Mouse (Mus musculus) kidney, adult 2 months (tissue): Measurements from ENCODE around the gene Dmgdh.

ENCODE experiments used
- CTCF ChIP-seq: fragments of 200-500 bp; conservative IDR thresholded peaks from 2 replicates; pipeline ENCODE4 v1.5.1; 2011; ENCODE audit warnings: low read depth, mild to moderate bottlenecking, control low read depth, low read length, moderate library complexity, mixed read lengths; ENCODE audit not compliant: insufficient read depth, insufficient read length
- POLR2A ChIP-seq: fragments of 200-500 bp; IDR thresholded peaks from one replicate; pipeline ENCODE4 v1.6.1; 2011; ENCODE audit warnings: low read depth, low read length, control low read depth

DNA sequence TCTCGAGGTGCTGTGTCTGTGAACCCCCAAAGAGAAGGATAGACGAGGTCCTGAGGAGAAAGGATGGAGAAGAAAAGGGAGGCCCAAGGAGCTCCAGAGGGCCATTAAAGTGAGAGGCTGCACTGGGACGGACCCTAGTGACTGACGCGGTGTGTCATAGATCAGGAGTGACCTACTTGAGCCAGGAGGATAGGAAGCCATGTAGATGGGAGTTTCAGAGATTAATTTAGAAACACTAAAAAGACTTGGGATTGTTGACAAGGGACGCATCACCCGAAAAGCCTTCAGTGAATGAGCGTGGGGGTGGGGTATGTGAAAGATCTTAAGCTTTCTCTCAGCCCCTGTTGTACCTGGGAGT, 98.0 kb downstream of the Dmgdh start:
- TF ChIP-seq CTCF (no peak), POLR2A (no peak)
